Mouse (Mus musculus) urinary bladder, postnatal 14 days (tissue): Measurements from ENCODE around the gene Gm6676.
A peak's percentile ranks its signal among the peaks of the same experiment; 100 is the strongest.
"Not testable (repeated sequence)": the region's sequence is repeated elsewhere in the genome, so short reads cannot be mapped to it uniquely, and the experiment has no call there.

Source experiments
- DNase-seq: peaks from one replicate; pipeline ENCODE4 v3.0.0; 2021; ENCODE audit warnings: low spot score

Gene Gm6676

GRCm38 (mm10) chr14:7125312-7125711 lies at the start of gene Gm6676:
Gm6676 (minus strand) TSS chr14:7125412.
- not testable (repeated sequence) for DNase-seq

- peak; percentile 1 for DNase-seq
Measured at GRCm38 (mm10) chr14:7174483-7174971, 49.3 kb upstream of the Gm6676 start, which contains the start of gene Gm3512. Gm3512 (minus strand) TSS chr14:7174533.

- DNase-seq: peak; percentile 1
Measured at GRCm38 (mm10) chr14:7105124-7105802, 19.9 kb downstream of the Gm6676 start.

GRCm38 (mm10) chr14:7100521-7100920 lies 24.7 kb downstream of the Gm6676 start, which contains the start of gene Gm3696:
Gm3696 (minus strand) TSS chr14:7100621.
- DNase-seq: not testable (repeated sequence)
